Mouse (Mus musculus) ES-E14 (cell line): ENCODE data around the gene Hist2h3c2.
A peak's percentile ranks its signal among the peaks of the same experiment; 100 is the strongest.

Experiments
- MAFK ChIP-seq: IDR thresholded peaks from 2 replicates; pipeline ENCODE4 v1.6.1; 2014; ENCODE audit warnings: mild to moderate bottlenecking, low read depth, low read length, inconsistent platforms; ENCODE audit not compliant: insufficient read depth
- ZC3H11A ChIP-seq: IDR thresholded peaks from 2 replicates; pipeline ENCODE4 v1.6.1; 2012; ENCODE audit warnings: low read depth, mild to moderate bottlenecking, inconsistent platforms, low read length, borderline replicate concordance
- ZNF384 ChIP-seq: IDR thresholded peaks from 2 replicates; pipeline ENCODE4 v1.6.1; 2012; ENCODE audit warnings: low read depth, low read length, inconsistent platforms

- peak; percentile 55; the same call in 1 of the 2 replicates for TF ChIP-seq ZC3H11A
- no peak for TF ChIP-seq MAFK
- no peak for TF ChIP-seq ZNF384
Measured at GRCm38 (mm10) chr3:96284457-96284856, 45.5 kb upstream of the Hist2h3c2 start.
